Mouse (Mus musculus) MEL (cell line): ENCODE results near the gene Usp38. TPM values are rescaled to one million over a fixed set of nuclear protein-coding genes. Genes with fewer than 3 reads are reported as not detected.

Source experiments
- DNase-seq: peaks from one replicate; pipeline ENCODE4 v3.0.0; 2011; ENCODE audit warnings: low read depth, low spot score
- H3K27ac ChIP-seq: 2 replicates; pipeline ENCODE4 v1.5.1; 2012; ENCODE audit warnings: low read depth, mild to moderate bottlenecking, control low read depth, low read length, moderate library complexity; ENCODE audit not compliant: control insufficient read depth
- H3K27me3 ChIP-seq, 2 experiments: fragments of 150-350 bp in 1 of 2; sonication (generic) in 1 of 2; 2 replicates each; pipeline ENCODE4 v1.6.1; 2012; ENCODE audit warnings: low read length in 2 of 2, mild to moderate bottlenecking in 2 of 2, improper control_type of control experiment in 1 of 2, moderate library complexity in 1 of 2; ENCODE audit not compliant: insufficient read depth in 2 of 2, control insufficient read depth in 1 of 2
- H3K36me3 ChIP-seq, 2 experiments: 2 replicates each; pipeline ENCODE4 v1.6.1; 2012 to 2014; ENCODE audit warnings: low read length in 2 of 2, improper control_type of control experiment in 1 of 2, inconsistent platforms in 1 of 2, mild to moderate bottlenecking in 1 of 2; ENCODE audit not compliant: insufficient read depth in 2 of 2, control insufficient read depth in 1 of 2
- H3K4me1 ChIP-seq, 2 experiments: fragments of 150-350 bp in 1 of 2; sonication (generic) in 1 of 2; 2 replicates each; pipeline ENCODE4 v1.6.1; 2012; ENCODE audit warnings: low read length in 2 of 2, improper control_type of control experiment in 1 of 2, mild to moderate bottlenecking in 1 of 2; ENCODE audit not compliant: insufficient read depth in 2 of 2, control insufficient read depth in 1 of 2
- H3K4me3 ChIP-seq, 2 experiments: fragments of 150-350 bp in 1 of 2; sonication (generic) in 1 of 2; 2 replicates each; pipeline ENCODE4 v1.5.1; 2012; ENCODE audit warnings: low read depth in 2 of 2, low read length in 2 of 2, mild to moderate bottlenecking in 2 of 2, moderate library complexity in 2 of 2, control low read depth in 1 of 2, improper control_type of control experiment in 1 of 2; ENCODE audit not compliant: control insufficient read depth in 1 of 2, insufficient read depth in 1 of 2
- H3K79me2 ChIP-seq: 2 replicates; pipeline ENCODE4 v1.6.1; 2012; ENCODE audit warnings: mild to moderate bottlenecking, low read length, moderate library complexity; ENCODE audit not compliant: control insufficient read depth, poor library complexity, insufficient read depth
- H3K9ac ChIP-seq: 2 replicates; pipeline ENCODE4 v1.6.1; 2012; ENCODE audit warnings: low read depth, mild to moderate bottlenecking, control low read depth, low read length, moderate library complexity; ENCODE audit not compliant: control insufficient read depth, poor library complexity, severe bottlenecking
- H3K9me3 ChIP-seq: fragments of 150-350 bp; sonication (generic); replicated peaks from 2 replicates; pipeline ENCODE4 v1.6.1; 2012; ENCODE audit warnings: mild to moderate bottlenecking, low read length, improper control_type of control experiment, moderate library complexity; ENCODE audit not compliant: insufficient read depth
- E2F4 ChIP-seq: IDR thresholded peaks from 2 replicates; pipeline ENCODE4 v1.6.1; 2011; ENCODE audit warnings: low read depth, low read length, improper control_type of control experiment, borderline replicate concordance
- EP300 ChIP-seq, 2 experiments: IDR thresholded peaks; 2 replicates each; pipeline ENCODE4 v1.6.1; 2011; ENCODE audit warnings: improper control_type of control experiment in 2 of 2, low read length in 2 of 2, low read depth in 1 of 2, mild to moderate bottlenecking in 1 of 2
- GABPA ChIP-seq: IDR thresholded peaks from 2 replicates; pipeline ENCODE4 v1.6.1; 2012; ENCODE audit warnings: low read depth, mild to moderate bottlenecking, inconsistent platforms, low read length, improper control_type of control experiment, moderate library complexity
- JUND ChIP-seq: IDR thresholded peaks from 2 replicates; pipeline ENCODE4 v1.6.1; 2011; ENCODE audit warnings: low read depth, mild to moderate bottlenecking, improper control_type of control experiment, low read length
- MAFK ChIP-seq: IDR thresholded peaks from 2 replicates; pipeline ENCODE4 v1.6.1; 2011; ENCODE audit warnings: low read depth, mild to moderate bottlenecking, low read length, improper control_type of control experiment, borderline replicate concordance
- MAX ChIP-seq: IDR thresholded peaks from 2 replicates; pipeline ENCODE4 v1.6.1; 2011; ENCODE audit warnings: low read length, improper control_type of control experiment
- MEF2A ChIP-seq: IDR thresholded peaks from 2 replicates; pipeline ENCODE4 v1.6.1; 2014; ENCODE audit warnings: low read depth, mild to moderate bottlenecking, inconsistent platforms, low read length, improper control_type of control experiment; ENCODE audit not compliant: poor library complexity, insufficient replicate concordance, severe bottlenecking; ENCODE audit errors: extremely low read depth
- MXI1 ChIP-seq: IDR thresholded peaks from 2 replicates; pipeline ENCODE4 v1.6.1; 2011; ENCODE audit warnings: mild to moderate bottlenecking, low read depth, low read length, improper control_type of control experiment
- MYB ChIP-seq: IDR thresholded peaks from 2 replicates; pipeline ENCODE4 v1.6.1; 2011; ENCODE audit warnings: mild to moderate bottlenecking, low read depth, low read length, improper control_type of control experiment
- MYC ChIP-seq: IDR thresholded peaks from 2 replicates; pipeline ENCODE4 v1.6.1; 2011; ENCODE audit warnings: low read depth, mild to moderate bottlenecking, low read length, improper control_type of control experiment, moderate library complexity
- NELFE ChIP-seq: IDR thresholded peaks from 2 replicates; pipeline ENCODE4 v1.6.1; 2011; ENCODE audit warnings: low read depth, low read length, improper control_type of control experiment
- NRF1 ChIP-seq: IDR thresholded peaks from 2 replicates; pipeline ENCODE4 v1.6.1; 2014; ENCODE audit warnings: low read depth, mild to moderate bottlenecking, inconsistent platforms, low read length, improper control_type of control experiment, moderate library complexity; ENCODE audit not compliant: poor library complexity, insufficient read depth, severe bottlenecking
- POLR2A ChIP-seq, 2 experiments: IDR thresholded peaks; 2 replicates each; pipeline ENCODE4 v1.6.1; 2011 to 2012; ENCODE audit warnings: low read length in 2 of 2, mild to moderate bottlenecking in 2 of 2, control low read depth in 1 of 2, improper control_type of control experiment in 1 of 2, low read depth in 1 of 2, moderate library complexity in 1 of 2; ENCODE audit not compliant: control insufficient read depth in 1 of 2, insufficient read depth in 1 of 2, poor library complexity in 1 of 2
- POLR2AphosphoS2 ChIP-seq: IDR thresholded peaks from 2 replicates; pipeline ENCODE4 v1.6.1; 2011; ENCODE audit warnings: low read length, improper control_type of control experiment
- POLR2AphosphoS5 ChIP-seq: IDR thresholded peaks from 2 replicates; pipeline ENCODE4 v1.6.1; 2012; ENCODE audit warnings: low read depth, borderline replicate concordance, mild to moderate bottlenecking, inconsistent platforms, low read length, moderate library complexity, mixed read lengths
- RCOR1 ChIP-seq: IDR thresholded peaks from 2 replicates; pipeline ENCODE4 v1.6.1; 2012; ENCODE audit warnings: low read depth, mild to moderate bottlenecking, inconsistent platforms, low read length, improper control_type of control experiment
- TCF12 ChIP-seq: IDR thresholded peaks from 2 replicates; pipeline ENCODE4 v1.6.1; 2014; ENCODE audit warnings: low read depth, mild to moderate bottlenecking, inconsistent platforms, low read length, improper control_type of control experiment, moderate library complexity
- UBTF ChIP-seq: IDR thresholded peaks from 2 replicates; pipeline ENCODE4 v1.6.1; 2012; ENCODE audit warnings: low read depth, mild to moderate bottlenecking, inconsistent platforms, low read length, improper control_type of control experiment, moderate library complexity, borderline replicate concordance; ENCODE audit not compliant: insufficient read depth
- USF1 ChIP-seq: IDR thresholded peaks from 2 replicates; pipeline ENCODE4 v1.6.1; 2014; ENCODE audit warnings: low read depth, mild to moderate bottlenecking, inconsistent platforms, low read length, improper control_type of control experiment, moderate library complexity
- ZC3H11A ChIP-seq: IDR thresholded peaks from 2 replicates; pipeline ENCODE4 v1.6.1; 2012; ENCODE audit warnings: low read depth, mild to moderate bottlenecking, inconsistent platforms, low read length, improper control_type of control experiment
- ZKSCAN1 ChIP-seq: IDR thresholded peaks from 2 replicates; pipeline ENCODE4 v1.6.1; 2012; ENCODE audit warnings: low read depth, mild to moderate bottlenecking, inconsistent platforms, low read length, improper control_type of control experiment, moderate library complexity
- ZMIZ1 ChIP-seq: IDR thresholded peaks from 2 replicates; pipeline ENCODE4 v1.6.1; 2012; ENCODE audit warnings: low read depth, mild to moderate bottlenecking, inconsistent platforms, low read length, improper control_type of control experiment, moderate library complexity
- ZNF384 ChIP-seq: IDR thresholded peaks from 2 replicates; pipeline ENCODE4 v1.6.1; 2012; ENCODE audit warnings: low read depth, mild to moderate bottlenecking, inconsistent platforms, low read length, improper control_type of control experiment
- polyA plus RNA-seq, 2 experiments: library from polyadenylated mRNA; stranded (reverse) in 1 of 2; unstranded in 1 of 2; fragments of >175 nt in 1 of 2; fragments of >200 nt in 1 of 2; gene quantifications; 2 replicates each; pipeline versions ENCODE4 v1.2.1 to v1.2.4; 2012; ENCODE audit warnings: low replicate concordance in 2 of 2, low read depth in 1 of 2; ENCODE audit not compliant: insufficient read length in 2 of 2, insufficient read depth in 1 of 2, missing spikeins in 1 of 2
- total RNA-seq: library from RNA; depleted of rRNA; stranded (reverse); fragments of 300-350 nt; gene quantifications from 2 replicates; pipeline ENCODE4 v1.2.3, GENCODE M21; 2012

The Usp38 gene
- total and polyA plus RNA-seq, 3 experiments: 22.6 to 32.3 TPM; not detected in 1

DNA sequence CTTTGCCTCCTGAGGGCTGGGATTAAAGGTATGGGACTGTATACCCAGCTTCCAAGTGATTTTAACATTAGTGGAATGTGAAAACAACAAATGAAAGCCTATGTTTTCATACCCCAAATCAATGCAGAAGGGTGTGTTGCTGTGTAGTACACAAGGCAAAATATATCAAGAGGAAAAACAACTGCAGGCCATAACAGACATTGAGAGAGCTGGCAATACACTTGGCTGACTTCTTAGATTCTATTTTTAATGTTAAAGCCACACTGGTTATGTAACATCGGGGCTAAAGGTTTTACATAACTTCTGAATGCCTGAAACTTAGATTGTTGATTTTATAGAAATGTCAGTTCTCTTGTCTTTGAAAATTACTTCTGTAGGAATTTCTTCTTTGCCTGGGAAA, 37.5 kb downstream of the Usp38 start:
- Histone ChIP-seq H3K27ac (no peak overlapping the region), H3K79me2 (no peaks in the 10 kb centered on the region), H3K36me3 (peaks cover 0 to 5% of the 10 kb centered on the region in 2 experiments; a peak in 1 of 4 replicates), H3K4me3 (no peak overlapping the region), H3K9me3 (no peaks in the 10 kb centered on the region), H3K27me3 (no peaks in the 10 kb centered on the region), H3K9ac (no peak overlapping the region), H3K4me1 (no peaks in the 10 kb centered on the region)
- TF ChIP-seq ZC3H11A: no peak
- TF ChIP-seq RCOR1: no peak
- TF ChIP-seq MAX: no peak
- TF ChIP-seq E2F4: no peak
- no peak for TF ChIP-seq EP300 (IDR thresholded peaks at IDR 0.05; ENCODE audit: low read depth in 1 of 2, low read length in 2 of 2)
- no peak for TF ChIP-seq NRF1
- no peak for TF ChIP-seq UBTF
- no peak for TF ChIP-seq MYC
- no peak for TF ChIP-seq USF1
- no peak for TF ChIP-seq TCF12
- TF ChIP-seq ZMIZ1: no peak
- TF ChIP-seq ZNF384: no peak
- TF ChIP-seq MEF2A: no peak
- TF ChIP-seq MXI1: no peak
- no peak for TF ChIP-seq POLR2AphosphoS2
- TF ChIP-seq JUND: no peak
- DNase-seq: no peak

DNA sequence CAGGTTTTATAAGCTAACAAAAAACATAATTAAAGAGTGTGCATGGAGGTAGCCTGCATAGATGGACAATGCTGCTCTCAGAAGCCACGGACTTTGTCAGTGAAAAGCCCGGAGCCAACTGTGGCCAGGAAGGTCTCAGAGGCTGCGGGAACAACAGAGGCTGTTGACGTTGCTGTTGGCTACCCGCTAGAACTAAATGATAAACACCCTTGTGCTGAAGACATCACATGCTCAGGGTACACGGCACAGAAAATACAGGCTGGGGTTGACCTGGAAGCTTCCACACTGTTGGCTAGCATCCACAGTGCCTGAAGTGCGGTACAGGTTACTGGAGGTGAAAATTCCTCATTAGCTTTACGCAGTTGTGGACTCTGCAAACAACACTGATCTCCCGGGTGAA, 43.6 kb downstream of the Usp38 start:
- Histone ChIP-seq H3K9ac (no peak overlapping the region), H3K36me3 (no peaks in the 10 kb centered on the region), H3K27me3 (no peaks in the 10 kb centered on the region; a peak in 1 of 4 replicates), H3K79me2 (no peaks in the 10 kb centered on the region), H3K4me3 (no peak overlapping the region), H3K9me3 (no peaks in the 10 kb centered on the region), H3K4me1 (no peaks in the 10 kb centered on the region), H3K27ac (no peak overlapping the region)
- no peak for TF ChIP-seq EP300 (IDR thresholded peaks at IDR 0.05; ENCODE audit: low read depth in 1 of 2, low read length in 2 of 2)
- no peak for TF ChIP-seq MAFK
- no peak for TF ChIP-seq MYB
- TF ChIP-seq GABPA: no peak
- no peak for TF ChIP-seq POLR2A (IDR thresholded peaks at IDR 0.05; ENCODE audit: control insufficient read depth in 1 of 2, insufficient read depth in 1 of 2, low read depth in 1 of 2, low read length in 2 of 2, poor library complexity in 1 of 2)
- TF ChIP-seq NELFE: no peak
- TF ChIP-seq POLR2AphosphoS5: no peak
- no peak for TF ChIP-seq MXI1
- TF ChIP-seq ZKSCAN1: no peak
- no peak for DNase-seq
